Mouse (Mus musculus): ENCODE results near the gene Abhd14a.

The Abhd14a gene

DNA sequence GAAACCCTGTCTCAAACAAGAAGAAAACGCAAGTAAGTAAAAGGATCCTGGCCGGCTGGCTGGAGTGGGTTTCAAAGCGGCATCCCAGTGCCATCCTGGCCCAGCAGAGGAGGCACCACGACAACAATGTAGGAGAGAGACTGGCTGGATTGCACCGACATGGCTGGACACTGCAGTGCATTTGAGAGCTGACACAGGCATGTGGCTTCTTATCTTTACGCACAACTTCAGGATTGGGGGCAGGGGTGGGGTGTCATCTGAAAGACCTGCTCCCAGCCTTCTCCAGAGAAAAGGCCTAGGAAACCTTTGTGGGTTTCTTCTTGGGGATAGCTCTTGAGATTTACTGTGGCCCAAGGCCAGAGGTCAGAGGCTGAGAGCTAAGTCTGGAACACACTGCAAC lies 35.7 kb downstream of the Abhd14a start:
- WGBS = 82% methylated on average over 6 of the region's 6 CpGs

DNA sequence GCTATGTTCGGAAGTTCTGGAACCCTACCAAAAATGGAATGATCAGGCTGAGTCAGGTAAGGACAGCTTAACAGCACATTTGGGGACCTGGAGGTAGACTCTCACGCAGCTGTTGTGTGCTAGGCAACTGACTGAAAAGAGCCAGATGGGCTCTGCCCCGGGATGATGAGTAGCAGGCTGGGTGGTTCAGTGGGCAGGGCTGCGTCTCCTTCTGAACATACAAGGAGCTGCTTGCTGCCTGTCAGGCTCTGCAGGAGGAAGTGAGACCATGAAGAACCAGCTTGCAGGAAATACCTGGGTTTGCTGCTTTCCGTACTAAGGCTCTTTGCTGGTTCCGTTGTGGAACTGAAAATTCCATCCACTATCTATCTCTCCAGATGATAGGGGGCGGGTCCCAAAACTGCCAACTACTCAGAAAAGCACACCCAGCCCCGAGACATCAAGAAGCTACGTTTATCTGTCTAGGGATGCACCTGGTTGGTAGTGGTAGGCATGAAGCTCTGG lies 36.3 kb downstream of the Abhd14a start:
- WGBS = 39% methylated on average over 9 of the region's 9 CpGs

DNA sequence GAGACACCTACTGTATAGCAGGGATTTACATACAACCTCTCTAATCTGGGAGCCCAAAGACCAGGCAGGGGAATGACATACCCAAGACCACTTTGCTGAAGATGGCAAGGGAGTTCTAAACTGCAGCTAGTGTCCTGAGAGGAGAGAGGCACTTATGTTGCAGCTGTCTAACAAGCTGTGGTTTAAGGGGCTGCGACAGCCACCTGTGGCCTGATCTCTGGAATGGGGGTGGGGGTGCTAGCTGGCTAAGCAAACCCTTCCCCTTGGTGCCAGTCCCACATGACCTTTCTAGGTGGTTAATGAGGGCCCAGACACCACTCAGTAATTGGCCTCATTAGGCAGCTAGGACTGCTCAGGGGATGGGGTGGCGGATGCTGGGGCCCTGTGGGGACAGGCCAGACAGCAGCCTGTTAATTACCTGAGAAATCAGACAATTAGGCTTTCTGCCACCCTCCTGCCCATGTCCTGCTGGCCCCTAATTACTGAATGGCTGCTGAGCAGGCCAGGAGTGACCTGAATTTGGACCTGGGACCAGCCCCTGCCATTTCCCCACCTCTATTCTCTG lies 37.3 kb downstream of the Abhd14a start:
- WGBS = 87% methylated on average over 2 of the region's 2 CpGs

DNA sequence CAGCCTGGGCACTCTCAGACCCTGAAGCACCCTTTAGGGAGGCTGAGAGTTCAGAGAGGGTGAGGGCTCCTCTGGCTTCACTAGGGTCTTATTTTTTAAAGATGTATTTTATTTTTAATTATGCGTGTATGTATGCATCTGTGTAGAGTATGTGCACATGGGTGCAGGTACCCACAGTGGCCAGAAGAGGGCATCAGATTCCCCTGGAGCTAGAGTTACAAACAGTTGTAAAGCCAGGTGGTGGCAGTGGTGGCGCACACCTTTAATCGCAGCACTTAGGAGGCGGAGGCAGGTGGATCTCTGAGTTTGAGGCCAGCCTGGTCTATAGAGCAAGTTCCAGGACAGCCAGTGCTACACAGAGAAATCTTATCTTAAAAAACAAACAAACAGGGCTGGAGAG lies 38.4 kb downstream of the Abhd14a start:
- WGBS = 97% methylated on average over 4 of the region's 4 CpGs

DNA sequence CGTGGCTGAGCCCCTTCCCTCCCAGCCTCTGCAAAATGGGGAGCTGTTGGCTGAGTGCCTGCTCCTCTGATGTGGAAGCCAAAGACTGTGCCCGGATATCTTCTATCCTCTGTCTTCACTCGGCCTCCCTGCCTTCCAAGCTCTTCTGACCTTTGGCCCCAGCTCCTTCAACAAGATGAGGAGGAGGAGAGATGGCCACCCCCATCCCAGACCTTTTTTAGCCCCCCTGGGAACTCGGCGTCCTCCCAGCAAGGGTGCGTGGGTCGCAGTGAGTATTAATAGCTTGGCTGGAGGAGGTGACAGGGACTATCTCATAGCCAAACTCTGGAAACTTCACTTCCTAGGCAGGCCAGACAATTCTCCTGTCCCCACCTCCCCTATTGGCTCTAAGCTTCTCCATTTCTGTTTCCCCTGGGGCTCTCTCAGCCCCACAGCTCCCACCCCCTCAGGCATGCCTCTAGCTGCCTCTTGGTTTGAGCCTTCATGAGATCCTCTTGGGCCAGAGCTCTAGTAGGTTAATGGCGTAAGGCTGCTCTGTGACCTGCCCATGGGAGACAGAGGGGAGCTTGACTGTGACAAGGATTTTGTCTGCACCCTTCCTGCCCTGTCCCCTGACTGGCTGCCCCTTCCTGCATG lies 40.9 kb downstream of the Abhd14a start:
- WGBS = 39% methylated on average over 8 of the region's 8 CpGs

DNA sequence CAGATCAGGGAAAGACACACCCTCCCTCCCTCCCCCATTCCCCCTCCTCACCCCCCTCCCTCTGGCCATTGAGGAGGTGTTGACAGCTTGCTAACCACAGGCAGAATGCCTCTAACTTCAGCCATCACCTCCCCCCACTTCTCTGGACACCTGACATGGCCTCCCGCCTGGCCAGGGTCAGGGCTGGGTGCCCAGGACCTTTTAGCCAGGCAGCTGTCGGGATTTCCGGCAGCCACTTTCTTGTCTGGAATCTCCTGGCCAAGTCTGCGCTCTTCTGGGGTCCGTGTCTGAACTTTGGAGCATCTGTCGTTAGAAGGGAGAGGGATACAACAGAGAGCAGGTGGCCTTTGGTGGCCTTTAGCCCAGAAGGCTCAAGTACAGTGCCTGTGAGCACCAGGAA lies 42.2 kb downstream of the Abhd14a start:
- WGBS = 65% methylated on average over 6 of the region's 6 CpGs

DNA sequence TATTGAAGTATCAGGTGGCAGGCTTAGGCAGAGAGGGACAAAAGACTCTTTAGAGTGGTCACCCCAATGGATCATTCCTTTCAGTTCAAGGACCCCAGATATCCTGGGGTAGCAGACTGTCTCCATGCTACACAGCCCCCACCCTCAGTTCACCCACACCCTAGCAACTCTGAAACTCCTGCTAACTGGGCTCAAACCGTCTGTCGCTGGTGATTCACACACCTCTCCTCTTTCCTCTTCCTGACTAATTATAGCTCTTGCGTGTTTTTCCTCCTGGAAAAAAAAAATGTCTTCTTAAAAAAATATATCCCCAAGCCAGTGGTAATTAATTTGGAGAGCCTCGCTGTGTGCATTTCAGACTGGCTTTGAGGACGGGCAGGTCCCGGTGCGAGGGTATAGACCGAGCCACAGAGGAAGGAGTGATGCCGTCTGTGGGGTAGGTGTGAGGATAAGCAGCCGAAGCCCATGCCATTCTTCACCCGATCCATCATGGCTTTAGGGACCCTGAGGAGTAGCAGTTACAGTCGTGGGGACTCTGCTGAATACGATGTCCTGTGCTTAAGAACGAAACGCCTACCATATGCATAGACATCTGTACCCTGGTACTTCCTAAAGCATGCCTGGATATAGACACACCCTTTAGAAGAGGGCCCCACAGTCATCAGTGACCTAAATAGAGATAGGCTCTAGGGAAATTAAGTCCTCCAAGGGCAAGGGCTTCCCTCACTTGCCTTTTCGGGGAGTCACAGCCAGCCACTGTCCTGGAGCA lies 44.7 kb downstream of the Abhd14a start:
- WGBS = 51% methylated on average over 16 of the region's 16 CpGs

DNA sequence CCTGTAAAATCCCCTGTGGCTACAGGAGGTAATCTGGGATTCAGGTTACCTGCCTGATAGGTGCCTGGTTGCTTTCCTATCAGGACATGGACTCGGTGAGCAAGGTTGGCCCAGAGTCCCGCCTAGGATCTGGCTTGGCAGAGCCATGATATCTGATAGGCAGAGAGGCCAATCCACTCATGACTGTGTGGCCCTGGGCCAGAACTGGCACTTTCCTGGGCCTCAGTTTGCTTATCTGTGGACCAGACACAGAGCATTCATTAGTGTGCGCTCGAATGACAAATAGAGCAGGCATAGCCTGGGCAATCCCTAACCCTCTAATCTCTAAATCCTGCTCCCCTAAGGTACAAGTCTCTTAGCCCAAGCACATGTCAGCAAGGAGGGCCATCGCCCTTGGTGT lies 45.3 kb downstream of the Abhd14a start:
- WGBS = 81% methylated on average over 5 of the region's 5 CpGs

DNA sequence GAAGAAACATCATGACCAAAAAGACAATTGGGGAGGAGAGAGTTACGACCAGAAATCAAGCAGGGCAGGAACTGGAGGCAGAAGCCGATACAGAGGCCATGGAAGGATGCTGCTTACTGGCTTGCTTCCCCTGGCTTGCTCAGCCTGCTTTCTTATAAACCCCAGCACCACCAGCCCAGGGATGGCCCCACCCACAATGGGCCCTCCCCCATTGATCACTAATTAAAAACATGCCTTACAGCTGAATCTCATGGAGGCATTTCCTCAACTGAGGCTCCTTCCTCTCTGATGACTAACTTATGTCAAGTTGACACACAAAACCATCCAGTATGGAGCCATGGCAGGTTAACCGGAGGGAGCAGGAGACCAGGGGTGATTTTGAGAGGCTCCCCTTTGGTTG lies 47.7 kb downstream of the Abhd14a start:
- WGBS = 92% methylated on average over 3 of the region's 3 CpGs

DNA sequence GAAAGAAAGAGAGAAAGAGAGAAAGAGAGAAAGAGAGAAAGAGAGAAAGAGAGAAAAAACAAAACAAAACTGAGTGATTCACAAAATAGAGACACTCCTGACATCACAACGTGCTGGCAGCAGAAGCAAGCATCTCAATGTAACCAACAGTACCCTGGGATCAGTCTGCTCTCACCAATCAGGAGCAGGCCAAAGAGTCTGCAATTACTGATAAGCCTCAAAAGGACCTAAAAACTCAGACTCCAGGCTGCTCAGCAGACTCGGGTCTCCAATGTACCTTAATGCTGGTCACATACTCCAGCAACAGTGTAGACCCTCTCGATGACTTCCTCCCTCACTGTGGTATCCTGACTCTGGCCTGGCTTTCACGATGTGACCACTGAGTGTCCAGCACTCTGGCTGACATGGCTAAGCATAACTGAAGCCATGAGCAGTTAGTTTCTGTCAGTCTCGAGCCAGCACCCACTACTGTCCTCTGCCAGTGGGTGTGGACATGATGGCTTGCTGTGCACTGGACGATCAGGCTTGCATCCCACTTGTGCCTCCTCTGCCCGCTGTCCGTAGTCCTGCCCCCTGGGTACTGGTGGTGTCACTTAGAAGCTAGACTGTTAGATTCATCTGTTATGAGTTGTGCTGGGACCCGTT lies 48.7 kb downstream of the Abhd14a start:
- 74% methylated on average over 9 of the region's 9 CpGs for WGBS

DNA sequence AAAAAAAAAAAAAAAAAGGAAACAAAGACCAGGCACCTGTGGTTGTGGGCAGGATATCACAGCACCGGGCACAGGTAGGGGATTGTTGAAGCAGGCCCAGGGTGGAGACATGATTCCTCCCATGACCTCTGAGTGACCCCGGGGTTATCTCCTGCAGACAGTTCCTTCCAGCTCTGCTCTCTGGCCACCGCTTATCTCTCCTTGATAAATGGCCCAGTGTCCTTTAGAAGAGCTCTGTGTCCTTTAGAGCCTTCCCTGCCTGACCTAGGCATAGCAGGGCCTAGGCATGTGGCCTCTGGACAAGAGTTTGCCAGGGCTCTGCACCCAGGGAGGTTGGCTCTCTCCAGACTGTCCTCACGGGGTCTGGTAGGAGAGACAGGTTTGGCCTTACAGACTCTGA lies 49.7 kb downstream of the Abhd14a start:
- WGBS = 94% methylated on average over 4 of the region's 4 CpGs

DNA sequence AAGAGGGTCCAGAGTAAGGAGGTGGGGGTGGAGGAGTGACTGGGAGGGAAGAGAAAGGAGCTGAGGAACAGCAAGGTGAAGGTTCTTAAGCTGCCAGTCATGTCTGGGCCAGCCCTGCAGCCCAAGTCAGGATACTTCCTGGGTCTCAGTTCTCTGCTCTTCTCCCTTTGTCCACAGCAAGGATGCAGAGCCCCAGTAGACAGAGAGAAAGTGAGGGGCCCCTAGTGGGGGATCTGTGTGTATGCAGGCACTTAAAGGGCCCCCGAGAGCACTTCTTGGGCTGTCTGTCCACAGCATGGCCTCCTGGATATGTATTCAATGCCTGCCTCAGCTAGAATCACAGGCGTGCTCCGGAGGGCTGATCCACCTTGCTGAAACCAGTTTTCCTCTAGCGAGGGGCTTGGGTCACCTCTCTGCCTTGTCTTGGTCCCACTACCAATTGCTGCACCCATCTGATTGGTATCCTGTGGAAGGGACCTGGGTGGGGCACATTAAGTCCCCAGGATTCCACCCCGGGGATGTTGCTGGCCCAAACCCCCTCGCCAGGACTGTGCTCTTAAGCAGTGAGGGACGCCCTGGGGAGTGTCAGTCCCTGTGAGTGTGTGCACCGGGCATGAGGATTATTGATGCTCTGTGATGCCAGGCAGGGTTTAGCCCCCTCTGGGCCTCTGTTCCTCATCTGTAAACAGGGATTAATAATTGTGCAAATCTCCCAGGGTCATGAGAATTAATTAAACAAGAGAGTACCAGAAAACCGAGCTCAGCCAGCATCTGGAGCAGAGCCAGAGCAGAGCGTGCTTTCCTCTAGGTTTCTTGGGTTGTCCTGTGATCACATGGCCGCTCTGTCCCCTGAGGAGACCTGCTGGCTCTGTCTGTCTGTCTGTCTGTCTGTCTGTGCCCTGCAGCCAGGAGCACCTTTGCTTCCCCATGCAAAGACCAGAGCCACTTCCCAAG lies 52.6 kb downstream of the Abhd14a start:
- WGBS = 61% methylated on average over 11 of the region's 11 CpGs

DNA sequence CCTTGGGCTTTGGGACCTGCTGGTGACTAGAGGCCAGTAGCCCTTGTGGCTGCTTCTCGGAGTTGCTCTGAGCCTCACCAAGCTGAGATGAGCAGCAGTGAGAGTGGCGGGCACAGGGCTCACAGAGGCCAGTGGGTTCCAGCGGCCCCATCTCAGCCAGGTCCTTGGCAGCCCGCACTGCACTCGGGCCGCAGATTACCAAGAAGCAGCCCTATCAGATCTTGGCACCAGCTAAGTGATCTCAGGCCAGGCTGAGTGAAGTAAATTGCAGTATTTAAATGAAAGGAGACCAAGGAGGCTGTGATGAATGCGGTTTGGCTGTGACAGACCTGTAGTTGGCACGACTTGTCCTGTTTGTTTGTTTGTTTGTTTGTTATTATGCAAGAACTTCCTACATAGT lies 53.9 kb downstream of the Abhd14a start:
- 57% methylated on average over 8 of the region's 8 CpGs for WGBS

DNA sequence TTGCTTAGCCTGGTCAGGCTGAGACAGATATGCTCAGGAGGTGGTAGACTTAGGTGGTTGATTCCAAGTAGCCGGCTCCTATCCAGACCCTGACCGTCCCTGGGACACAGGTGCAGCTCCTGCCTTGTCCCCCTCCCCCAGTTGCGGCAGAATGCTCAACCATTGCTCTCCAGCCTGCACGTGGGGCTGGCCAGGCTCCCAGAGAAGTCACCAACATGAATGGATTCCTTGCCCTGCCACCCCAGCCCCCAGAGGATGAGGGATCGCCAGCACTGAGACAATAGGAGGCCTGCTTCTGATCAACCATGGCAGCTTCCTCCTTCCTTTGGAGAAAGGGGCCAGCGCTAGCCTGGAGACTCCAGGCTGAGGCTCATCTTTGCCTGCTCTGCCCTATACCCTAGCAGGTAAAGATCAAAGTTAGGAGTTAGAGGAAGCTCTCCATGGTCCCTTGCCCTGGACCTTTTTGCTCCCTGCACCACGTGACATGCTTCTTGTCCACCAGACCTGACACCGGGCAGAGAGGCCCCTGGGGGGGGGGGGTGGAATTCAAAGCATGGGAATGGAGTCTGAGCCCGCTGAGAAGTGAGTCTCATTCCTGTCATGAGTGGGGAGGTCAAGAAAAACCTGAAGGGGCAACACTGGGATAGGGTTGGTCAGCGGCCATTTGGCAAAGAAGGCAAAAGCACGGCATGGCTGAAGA lies 54.5 kb downstream of the Abhd14a start:
- WGBS = 74% methylated on average over 11 of the region's 11 CpGs
